Mouse (Mus musculus): ENCODE results near the gene Gnb1. TPM values are rescaled to one million over a fixed set of nuclear protein-coding genes. Genes with fewer than 3 reads are reported as not detected.

Gene Gnb1
- total and polyA plus RNA-seq, 3 experiments: 78.1 to 489 TPM; not detected in 1

- TF ChIP-seq ZNF384 (IDR thresholded peaks at IDR 0.05; ENCODE audit: low read depth, low read length) (no peak), MEF2A (IDR thresholded peaks at IDR 0.05; ENCODE audit: extremely low read depth, insufficient replicate concordance, low read depth, low read length, poor library complexity, severe bottlenecking) (no peak), CHD1 (IDR thresholded peaks at IDR 0.05; ENCODE audit: low read depth, low read length) (no peak), ZMIZ1 (IDR thresholded peaks at IDR 0.05; ENCODE audit: low read depth, low read length) (no peak), NELFE (IDR thresholded peaks at IDR 0.05; ENCODE audit: low read depth, low read length) (no peak), MYC (IDR thresholded peaks at IDR 0.05; ENCODE audit: low read depth, low read length) (no peak), NRF1 (IDR thresholded peaks at IDR 0.05; ENCODE audit: insufficient read depth, low read depth, low read length, poor library complexity, severe bottlenecking) (no peak), EP300 (IDR thresholded peaks at IDR 0.05; ENCODE audit: low read depth in 1 of 2, low read length in 2 of 2) (no peak), MAFK (IDR thresholded peaks at IDR 0.05; ENCODE audit: borderline replicate concordance, low read depth, low read length) (no peak), USF2 (IDR thresholded peaks at IDR 0.05; ENCODE audit: borderline replicate concordance in 1 of 2, insufficient read depth in 1 of 2, low read depth in 1 of 2, low read length in 2 of 2) (no peak), MAZ (IDR thresholded peaks at IDR 0.05; ENCODE audit: low read depth, low read length) (no peak), SMC3 (IDR thresholded peaks at IDR 0.05; ENCODE audit: low read depth, low read length) (no peak), USF1 (IDR thresholded peaks at IDR 0.05; ENCODE audit: low read depth, low read length) (no peak), MYB (IDR thresholded peaks at IDR 0.05; ENCODE audit: low read depth, low read length) (no peak), CTCF (IDR thresholded peaks at IDR 0.05 in 2 of 3, conservative IDR thresholded peaks at IDR 0.05 in 1 of 3; ENCODE audit: control insufficient read depth in 1 of 3, insufficient read depth in 1 of 3, low read depth in 2 of 3, low read length in 3 of 3, poor library complexity in 1 of 3, severe bottlenecking in 1 of 3) (no peak), E2F4 (IDR thresholded peaks at IDR 0.05; ENCODE audit: borderline replicate concordance, low read depth, low read length) (no peak), RAD21 (IDR thresholded peaks at IDR 0.05; ENCODE audit: low read depth, low read length) (no peak), CHD2 (IDR thresholded peaks at IDR 0.05; ENCODE audit: low read length) (no peak), RCOR1 (IDR thresholded peaks at IDR 0.05; ENCODE audit: low read depth, low read length) (no peak)
- no peak overlapping the region for H3K9ac ChIP-seq (ENCODE audit: control insufficient read depth, low read depth, low read length, poor library complexity, severe bottlenecking)
- no peak for DNase-seq (ENCODE audit: low read depth, low spot score)
- H3K36me3 ChIP-seq (ENCODE audit: control insufficient read depth in 1 of 2, insufficient read depth in 2 of 2, low read length in 2 of 2): peaks cover 1 to 17% of the 10 kb centered on the region in 2 experiments; a peak in 3 of 4 replicates
- no peak overlapping the region for H3K27ac ChIP-seq (ENCODE audit: control insufficient read depth, low read depth, low read length)
- H3K4me3 ChIP-seq (ENCODE audit: control insufficient read depth in 1 of 2, insufficient read depth in 1 of 2, low read depth in 2 of 2, low read length in 2 of 2): no peak overlapping the region
- H3K9me3 ChIP-seq (replicated peaks; ENCODE audit: insufficient read depth, low read length): no peaks in the 10 kb centered on the region
- peaks cover 21 to 23% of the 10 kb centered on the region in 2 experiments for H3K4me1 ChIP-seq (ENCODE audit: control insufficient read depth in 1 of 2, insufficient read depth in 2 of 2, low read length in 2 of 2)
- no peaks in the 10 kb centered on the region for H3K79me2 ChIP-seq (ENCODE audit: control insufficient read depth, insufficient read depth, low read length, poor library complexity)
- H3K27me3 ChIP-seq (ENCODE audit: control insufficient read depth in 1 of 2, insufficient read depth in 2 of 2, low read length in 2 of 2): no peaks in the 10 kb centered on the region
Observed at GRCm38 (mm10) chr4:155593780-155594179, 102.6 kb downstream of the Gnb1 start.

GRCm38 (mm10) chr4:155595777-155596176, 104.6 kb downstream of the Gnb1 start:
- TF ChIP-seq TAL1 (IDR thresholded peaks at IDR 0.05; ENCODE audit: low read length): no peak
- TF ChIP-seq TBP (IDR thresholded peaks at IDR 0.05; ENCODE audit: low read depth, low read length): no peak
- no peak for TF ChIP-seq GATA1 (IDR thresholded peaks at IDR 0.05; ENCODE audit: low read depth, low read length)
- TF ChIP-seq ZC3H11A (IDR thresholded peaks at IDR 0.05; ENCODE audit: low read depth, low read length): no peak
- no peak for TF ChIP-seq JUND (IDR thresholded peaks at IDR 0.05; ENCODE audit: low read depth, low read length)
- TF ChIP-seq CHD2 (IDR thresholded peaks at IDR 0.05; ENCODE audit: low read length): no peak
- DNase-seq (ENCODE audit: low read depth, low spot score): no peak
- Histone ChIP-seq H3K27me3 (ENCODE audit: control insufficient read depth in 1 of 2, insufficient read depth in 2 of 2, low read length in 2 of 2) (no peaks in the 10 kb centered on the region), H3K36me3 (ENCODE audit: control insufficient read depth in 1 of 2, insufficient read depth in 2 of 2, low read length in 2 of 2) (peaks cover 0 to 22% of the 10 kb centered on the region in 2 experiments; a peak in 2 of 4 replicates), H3K27ac (ENCODE audit: control insufficient read depth, low read depth, low read length) (no peak overlapping the region; the same call in 1 of the 2 replicates), H3K9me3 (replicated peaks; ENCODE audit: insufficient read depth, low read length) (no peaks in the 10 kb centered on the region), H3K9ac (ENCODE audit: control insufficient read depth, low read depth, low read length, poor library complexity, severe bottlenecking) (no peak overlapping the region), H3K4me1 (ENCODE audit: control insufficient read depth in 1 of 2, insufficient read depth in 2 of 2, low read length in 2 of 2) (peaks cover 23 to 29% of the 10 kb centered on the region in 2 experiments), H3K4me3 (ENCODE audit: control insufficient read depth in 1 of 2, insufficient read depth in 1 of 2, low read depth in 2 of 2, low read length in 2 of 2) (no peak overlapping the region; a peak in 1 of 4 replicates), H3K79me2 (ENCODE audit: control insufficient read depth, insufficient read depth, low read length, poor library complexity) (no peaks in the 10 kb centered on the region; the same call in 1 of the 2 replicates)

Data from MEL (cell line).